Mouse (Mus musculus): ENCODE data around the gene Pnkd. TPM values are rescaled to one million over a fixed set of nuclear protein-coding genes. Genes with fewer than 3 reads are reported as not detected.

Pnkd gene
- total and polyA plus RNA-seq, 2 experiments from 2014 or later, result 116 to 135 TPM

GRCm38 (mm10) chr1:74332930-74333329 lies 48.2 kb downstream of the Pnkd start:
- Histone ChIP-seq H3K4me3 (ENCODE audit: low read depth, low read length) (peak overlapping the region; percentile 48), H3K9ac (replicated peaks; ENCODE audit: low read length, poor library complexity, severe bottlenecking) (peak overlapping the region; percentile 62), H3K27ac (ENCODE audit: low read depth, low read length) (peak overlapping the region; percentile 51), H3K4me1 (ENCODE audit: insufficient read depth, low read length) (0 out of 2 replicates have a peak, but pooled peaks cover 2% of the 10 kb centered on the region), H3K27me3 (ENCODE audit: insufficient read depth, low read length) (no peaks in the 10 kb centered on the region), H3K4me2 (ENCODE audit: low read depth, low read length, poor library complexity, severe bottlenecking) (peak overlapping the region; percentile 88), H3K9me3 (ENCODE audit: low read length) (no peaks in the 10 kb centered on the region), H3K36me3 (ENCODE audit: insufficient read depth, low read length) (no peaks in the 10 kb centered on the region)
- 2% methylated on average over 9 of the region's 9 CpGs for WGBS
- no peak for TF ChIP-seq CTCF (IDR thresholded peaks at IDR 0.05)
- DNase-seq (ENCODE audit: low spot score) (no peak), ATAC-seq (ENCODE audit: low FRiP score) (no peak)

- WGBS, result 88% methylated on average over 3 of the region's 3 CpGs
- Histone ChIP-seq H3K36me3 (ENCODE audit: insufficient read depth, low read length) (no peaks in the 10 kb centered on the region), H3K9me3 (ENCODE audit: low read length) (no peaks in the 10 kb centered on the region), H3K27me3 (ENCODE audit: insufficient read depth, low read length) (no peaks in the 10 kb centered on the region), H3K27ac (ENCODE audit: low read depth, low read length) (no peak overlapping the region), H3K4me1 (ENCODE audit: insufficient read depth, low read length) (0 out of 2 replicates have a peak, but pooled peaks cover 2% of the 10 kb centered on the region), H3K9ac (replicated peaks; ENCODE audit: low read length, poor library complexity, severe bottlenecking) (no peak overlapping the region), H3K4me2 (ENCODE audit: low read depth, low read length, poor library complexity, severe bottlenecking) (no peak overlapping the region), H3K4me3 (ENCODE audit: low read depth, low read length) (no peak overlapping the region)
- DNase-seq (ENCODE audit: low spot score) (no peak), ATAC-seq (ENCODE audit: low FRiP score) (no peak)
- TF ChIP-seq CTCF (IDR thresholded peaks at IDR 0.05), result no peak
Observed at GRCm38 (mm10) chr1:74334607-74335006, 49.9 kb downstream of the Pnkd start.

GRCm38 (mm10) chr1:74335033-74335432 lies 50.3 kb downstream of the Pnkd start:
- Histone ChIP-seq H3K36me3 (ENCODE audit: insufficient read depth, low read length) (no peaks in the 10 kb centered on the region), H3K27ac (ENCODE audit: low read depth, low read length) (no peak overlapping the region), H3K4me2 (ENCODE audit: low read depth, low read length, poor library complexity, severe bottlenecking) (no peak overlapping the region), H3K27me3 (ENCODE audit: insufficient read depth, low read length) (no peaks in the 10 kb centered on the region), H3K9ac (replicated peaks; ENCODE audit: low read length, poor library complexity, severe bottlenecking) (no peak overlapping the region), H3K4me3 (ENCODE audit: low read depth, low read length) (no peak overlapping the region), H3K4me1 (ENCODE audit: insufficient read depth, low read length) (0 out of 2 replicates have a peak, but pooled peaks cover 2% of the 10 kb centered on the region), H3K9me3 (ENCODE audit: low read length) (no peaks in the 10 kb centered on the region)
- ATAC-seq (ENCODE audit: low FRiP score), result no peak
- no peak for TF ChIP-seq CTCF (IDR thresholded peaks at IDR 0.05)
- 58% methylated on average over 4 of the region's 4 CpGs for WGBS
- no peak for DNase-seq (ENCODE audit: low spot score)

GRCm38 (mm10) chr1:74335436-74336170 lies 50.9 kb downstream of the Pnkd start:
- ATAC-seq (ENCODE audit: low FRiP score), result no peak
- no peak for DNase-seq (ENCODE audit: low spot score)
- Histone ChIP-seq H3K4me1 (ENCODE audit: insufficient read depth, low read length) (0 out of 2 replicates have a peak, but pooled peaks cover 2% of the 10 kb centered on the region), H3K4me2 (ENCODE audit: low read depth, low read length, poor library complexity, severe bottlenecking) (no peak overlapping the region), H3K36me3 (ENCODE audit: insufficient read depth, low read length) (no peaks in the 10 kb centered on the region), H3K4me3 (ENCODE audit: low read depth, low read length) (no peak overlapping the region), H3K9me3 (ENCODE audit: low read length) (no peaks in the 10 kb centered on the region), H3K9ac (replicated peaks; ENCODE audit: low read length, poor library complexity, severe bottlenecking) (no peak overlapping the region), H3K27me3 (ENCODE audit: insufficient read depth, low read length) (no peaks in the 10 kb centered on the region), H3K27ac (ENCODE audit: low read depth, low read length) (no peak overlapping the region)
- no peak for TF ChIP-seq CTCF (IDR thresholded peaks at IDR 0.05)
- WGBS, result 74% methylated on average over 6 of the region's 6 CpGs

- WGBS, result 79% methylated on average over 3 of the region's 3 CpGs
- DNase-seq (ENCODE audit: low spot score) (no peak), ATAC-seq (ENCODE audit: low FRiP score) (no peak)
- Histone ChIP-seq H3K4me2 (ENCODE audit: low read depth, low read length, poor library complexity, severe bottlenecking) (no peak overlapping the region), H3K27me3 (ENCODE audit: insufficient read depth, low read length) (no peaks in the 10 kb centered on the region), H3K4me3 (ENCODE audit: low read depth, low read length) (no peak overlapping the region), H3K27ac (ENCODE audit: low read depth, low read length) (no peak overlapping the region), H3K9ac (replicated peaks; ENCODE audit: low read length, poor library complexity, severe bottlenecking) (no peak overlapping the region), H3K4me1 (ENCODE audit: insufficient read depth, low read length) (0 out of 2 replicates have a peak, but pooled peaks cover 2% of the 10 kb centered on the region), H3K36me3 (ENCODE audit: insufficient read depth, low read length) (no peaks in the 10 kb centered on the region), H3K9me3 (ENCODE audit: low read length) (no peaks in the 10 kb centered on the region)
- no peak for TF ChIP-seq CTCF (IDR thresholded peaks at IDR 0.05)
Observed at GRCm38 (mm10) chr1:74337241-74337771, 52.6 kb downstream of the Pnkd start.

GRCm38 (mm10) chr1:74338013-74338412 lies 53.3 kb downstream of the Pnkd start:
- H3K4me2 ChIP-seq (ENCODE audit: low read depth, low read length, poor library complexity, severe bottlenecking), result no peak overlapping the region
- no peak overlapping the region for H3K27ac ChIP-seq (ENCODE audit: low read depth, low read length)
- H3K9ac ChIP-seq (replicated peaks; ENCODE audit: low read length, poor library complexity, severe bottlenecking), result no peak overlapping the region
- H3K36me3 ChIP-seq (ENCODE audit: insufficient read depth, low read length), result no peaks in the 10 kb centered on the region
- 0 out of 2 replicates have a peak, but pooled peaks cover 2% of the 10 kb centered on the region for H3K4me1 ChIP-seq (ENCODE audit: insufficient read depth, low read length)
- WGBS, result 81% methylated on average over 5 of the region's 5 CpGs
- H3K4me3 ChIP-seq (ENCODE audit: low read depth, low read length), result no peak overlapping the region
- DNase-seq (ENCODE audit: low spot score), result no peak
- no peak for ATAC-seq (ENCODE audit: low FRiP score)
- H3K27me3 ChIP-seq (ENCODE audit: insufficient read depth, low read length), result no peaks in the 10 kb centered on the region
- TF ChIP-seq CTCF (IDR thresholded peaks at IDR 0.05), result no peak
- H3K9me3 ChIP-seq (ENCODE audit: low read length), result no peaks in the 10 kb centered on the region
